ENCODE assay signal across 16 mouse cellular contexts in the genomic region with DNA sequence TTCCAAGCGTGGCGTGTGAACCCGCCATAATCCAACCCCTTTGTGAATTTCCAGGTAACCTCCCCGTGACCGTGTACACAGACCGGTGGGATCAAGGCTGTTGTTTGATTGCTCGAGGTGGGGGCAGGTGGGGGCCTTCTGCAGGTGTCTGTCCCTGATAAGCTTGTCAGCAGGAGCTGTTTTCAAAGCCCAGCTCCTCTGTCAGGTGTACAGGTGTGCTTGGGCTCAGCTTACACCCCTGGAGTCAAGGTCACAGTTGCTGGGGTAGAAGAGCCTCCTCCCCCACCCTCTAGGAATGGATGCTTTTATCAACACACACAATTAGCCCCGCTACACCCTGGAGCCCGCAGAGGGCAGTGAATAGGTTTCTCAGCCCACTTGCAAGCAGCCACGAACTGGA.
A peak's percentile ranks its signal among the peaks of the same experiment; 100 is the strongest.
DNase-seq lines count a peak whose midpoint lies in the region; ATAC-seq and TF ChIP-seq lines count a peak whose summit lies in the region.
"Had no signal": no experiment of that assay in that cellular context is flagged by ENCODE, and none has a peak within 500 bp of the region (broad histone marks: within the 10 kb centered on the region; RNA-seq: fewer than 3 reads in every experiment).

No protein-coding gene starts in this region.

- no peak overlapping the region for H3K9ac ChIP-seq in heart, embryonic 11.5 days (ENCODE audit: low read depth, low read length)
- H3K9ac ChIP-seq in midbrain, postnatal 0 days (replicated peaks; ENCODE audit: low read length, poor library complexity, severe bottlenecking), result no peak overlapping the region
- H3K9ac ChIP-seq in midbrain, embryonic 11.5 days (ENCODE audit: low read length), result no peak overlapping the region
- H3K9ac ChIP-seq in kidney, embryonic 16.5 days (replicated peaks; ENCODE audit: low read length), result no peak overlapping the region
- H3K9ac ChIP-seq: limb, embryonic 13.5 days; midbrain, embryonic 15.5 days; neural tube, embryonic 13.5 days had no signal

- no peaks in the 10 kb centered on the region for H3K27me3 ChIP-seq in heart, embryonic 10.5 days (ENCODE audit: insufficient read depth, poor library complexity, severe bottlenecking)
- H3K27me3 ChIP-seq in heart, embryonic 11.5 days (ENCODE audit: control insufficient read depth, insufficient read depth, low read length), result no peaks in the 10 kb centered on the region
- no peaks in the 10 kb centered on the region for H3K27me3 ChIP-seq in midbrain, postnatal 0 days (ENCODE audit: insufficient read depth, low read length)
- H3K27me3 ChIP-seq in midbrain, embryonic 11.5 days (ENCODE audit: control insufficient read depth, insufficient read depth, low read length), result no peaks in the 10 kb centered on the region
- no peaks in the 10 kb centered on the region for H3K27me3 ChIP-seq in kidney, embryonic 16.5 days (ENCODE audit: insufficient read depth, low read length)
- H3K27me3 ChIP-seq: limb, embryonic 13.5 days; midbrain, embryonic 15.5 days; neural tube, embryonic 13.5 days had no signal

- TF ChIP-seq CTCF in midbrain, postnatal 0 days (IDR thresholded peaks at IDR 0.05), result peak; percentile 31; the same call in 1 of the 2 replicates

- H3K4me3 ChIP-seq in heart, embryonic 10.5 days, result no peak overlapping the region
- H3K4me3 ChIP-seq in heart, embryonic 11.5 days (ENCODE audit: low read depth, low read length), result no peak overlapping the region
- no peak overlapping the region for H3K4me3 ChIP-seq in midbrain, postnatal 0 days (ENCODE audit: low read depth, low read length)
- no peak overlapping the region for H3K4me3 ChIP-seq in midbrain, embryonic 11.5 days (ENCODE audit: low read depth, low read length)
- no peak overlapping the region for H3K4me3 ChIP-seq in kidney, embryonic 16.5 days (ENCODE audit: low read length)
- H3K4me3 ChIP-seq: limb, embryonic 13.5 days; midbrain, embryonic 15.5 days; neural tube, embryonic 13.5 days had no signal

- no peak for DNase-seq in heart, embryonic 10.5 days (ENCODE audit: low spot score)
- peak; percentile 14 for DNase-seq in midbrain, postnatal 0 days (ENCODE audit: low spot score)
- no peak for DNase-seq in midbrain, embryonic 11.5 days (ENCODE audit: low spot score, missing footprints)
- DNase-seq in spleen, postnatal 10 days (ENCODE audit: low spot score in 2 of 2), result no peak
- no peak for DNase-seq in adrenal gland, adult (ENCODE audit: inconsistent age in 2 of 2, low spot score in 1 of 2)
- DNase-seq in layer of hippocampus, adult 11-12 months (ENCODE audit: low spot score), result no peak
- DNase-seq: cerebellum, adult 8-10 months; gastrocnemius, postnatal 25 days; lung, adult 18-20 months; thymus, adult 18-20 months had no signal

- peaks cover 21% of the 10 kb centered on the region for H3K4me1 ChIP-seq in heart, embryonic 10.5 days
- H3K4me1 ChIP-seq in heart, embryonic 11.5 days (ENCODE audit: control insufficient read depth, insufficient read depth, low read length), result peaks cover 5% of the 10 kb centered on the region
- peaks cover 4% of the 10 kb centered on the region for H3K4me1 ChIP-seq in midbrain, postnatal 0 days (ENCODE audit: insufficient read depth, low read length)
- peaks cover 7% of the 10 kb centered on the region; the same call in 1 of the 2 replicates for H3K4me1 ChIP-seq in midbrain, embryonic 11.5 days (ENCODE audit: control insufficient read depth, insufficient read depth, low read length)
- peaks cover 19% of the 10 kb centered on the region for H3K4me1 ChIP-seq in kidney, embryonic 16.5 days (ENCODE audit: insufficient read depth, low read length)

- H3K27ac ChIP-seq in heart, embryonic 10.5 days, result peak overlapping the region; percentile 47; the same call in 1 of the 2 replicates
- no peak overlapping the region for H3K27ac ChIP-seq in heart, embryonic 11.5 days (ENCODE audit: low read depth, low read length)
- no peak overlapping the region for H3K27ac ChIP-seq in midbrain, postnatal 0 days (ENCODE audit: low read depth, low read length)
- no peak overlapping the region for H3K27ac ChIP-seq in midbrain, embryonic 11.5 days (ENCODE audit: low read depth, low read length)
- no peak overlapping the region for H3K27ac ChIP-seq in kidney, embryonic 16.5 days (ENCODE audit: low read length)
- H3K27ac ChIP-seq: limb, embryonic 13.5 days; midbrain, embryonic 15.5 days; neural tube, embryonic 13.5 days had no signal

- WGBS in heart, embryonic 10.5 days, result 30% methylated on average over 10 of the region's 10 CpGs
- 29% methylated on average over 10 of the region's 10 CpGs for WGBS in heart, embryonic 11.5 days (ENCODE audit: insufficient replicate concordance)
- 24% methylated on average over 10 of the region's 10 CpGs for WGBS in midbrain, postnatal 0 days
- 40% methylated on average over 10 of the region's 10 CpGs for WGBS in midbrain, embryonic 11.5 days
- WGBS in kidney, embryonic 16.5 days, result 22% methylated on average over 10 of the region's 10 CpGs

- ATAC-seq in heart, embryonic 11.5 days (replicated peaks; ENCODE audit: insufficient number of reproducible peaks, low FRiP score, low TSS enrichment), result no peak
- ATAC-seq in midbrain, postnatal 0 days (ENCODE audit: low FRiP score), result no peak
- ATAC-seq in midbrain, embryonic 11.5 days (ENCODE audit: low FRiP score), result no peak
- 0 out of 2 replicates have a peak, but pooled peaks have one; percentile 19 for ATAC-seq in kidney, embryonic 16.5 days (ENCODE audit: low FRiP score, low TSS enrichment)
- ATAC-seq: forebrain, embryonic 16.5 days; midbrain, embryonic 15.5 days had no signal

- no peaks in the 10 kb centered on the region for H3K9me3 ChIP-seq in heart, embryonic 10.5 days
- no peaks in the 10 kb centered on the region for H3K9me3 ChIP-seq in heart, embryonic 11.5 days (replicated peaks; ENCODE audit: control insufficient read depth, low read length)
- H3K9me3 ChIP-seq in midbrain, postnatal 0 days (ENCODE audit: low read length), result no peaks in the 10 kb centered on the region
- H3K9me3 ChIP-seq in midbrain, embryonic 11.5 days (ENCODE audit: control insufficient read depth, low read length), result no peaks in the 10 kb centered on the region
- H3K9me3 ChIP-seq in kidney, embryonic 16.5 days (ENCODE audit: low read length), result no peaks in the 10 kb centered on the region
- H3K9me3 ChIP-seq: limb, embryonic 13.5 days; midbrain, embryonic 15.5 days; neural tube, embryonic 13.5 days had no signal

- no peaks in the 10 kb centered on the region for H3K36me3 ChIP-seq in heart, embryonic 10.5 days
- no peaks in the 10 kb centered on the region for H3K36me3 ChIP-seq in heart, embryonic 11.5 days (ENCODE audit: control insufficient read depth, insufficient read depth, low read length)
- no peaks in the 10 kb centered on the region for H3K36me3 ChIP-seq in midbrain, postnatal 0 days (ENCODE audit: insufficient read depth, low read length)
- H3K36me3 ChIP-seq in midbrain, embryonic 11.5 days (ENCODE audit: control insufficient read depth, insufficient read depth, low read length), result no peaks in the 10 kb centered on the region
- no peaks in the 10 kb centered on the region for H3K36me3 ChIP-seq in kidney, embryonic 16.5 days (ENCODE audit: insufficient read depth, low read length)
- H3K36me3 ChIP-seq: limb, embryonic 13.5 days; midbrain, embryonic 15.5 days; neural tube, embryonic 13.5 days had no signal

- H3K4me2 ChIP-seq in heart, embryonic 11.5 days, result no peak overlapping the region
- no peak overlapping the region for H3K4me2 ChIP-seq in midbrain, postnatal 0 days (ENCODE audit: low read depth, low read length, poor library complexity, severe bottlenecking)
- H3K4me2 ChIP-seq in midbrain, embryonic 11.5 days, result no peak overlapping the region
- no peak overlapping the region for H3K4me2 ChIP-seq in kidney, embryonic 16.5 days (replicated peaks; ENCODE audit: low read depth, low read length)
- H3K4me2 ChIP-seq: limb, embryonic 13.5 days; midbrain, embryonic 15.5 days; neural tube, embryonic 13.5 days had no signal
